Mouse (Mus musculus) myocyte (in vitro differentiated cells): ENCODE data around the gene Ptdss2.

Experiments used
- CEBPB ChIP-seq: IDR thresholded peaks from 2 replicates; pipeline ENCODE4 v1.6.1; 2011; ENCODE audit warnings: mild to moderate bottlenecking, moderate library complexity; ENCODE audit not compliant: poor library complexity, insufficient read depth, severe bottlenecking
- E2F4 ChIP-seq: IDR thresholded peaks from one replicate; pipeline ENCODE4 v1.6.1; 2011; ENCODE audit warnings: mild to moderate bottlenecking, control low read depth, moderate library complexity; ENCODE audit not compliant: insufficient read depth
- MAX ChIP-seq: IDR thresholded peaks from one replicate; pipeline ENCODE4 v1.6.1; 2011; ENCODE audit warnings: low read depth, mild to moderate bottlenecking, control low read depth
- MYOG ChIP-seq, 3 experiments: IDR thresholded peaks; one replicate each; pipeline ENCODE4 v1.6.1; 2011; ENCODE audit warnings: control low read depth in 2 of 3, low read depth in 2 of 3, mild to moderate bottlenecking in 2 of 3; ENCODE audit not compliant: insufficient read length in 2 of 3, control insufficient read depth in 1 of 3, insufficient read depth in 1 of 3
- POLR2A ChIP-seq: IDR thresholded peaks from one replicate; pipeline ENCODE4 v1.6.1; 2011; ENCODE audit warnings: low read depth, mild to moderate bottlenecking, control low read depth, moderate library complexity; ENCODE audit not compliant: insufficient read length
- POLR2AphosphoS2 ChIP-seq: IDR thresholded peaks from one replicate; pipeline ENCODE4 v1.6.1; 2011; ENCODE audit warnings: low read depth, control low read depth; ENCODE audit not compliant: insufficient read length
- TCF12 ChIP-seq: IDR thresholded peaks from one replicate; pipeline ENCODE4 v1.6.1; 2011; ENCODE audit warnings: mild to moderate bottlenecking, control low read depth; ENCODE audit not compliant: poor library complexity, insufficient read depth, severe bottlenecking
- TCF3 ChIP-seq: IDR thresholded peaks from one replicate; pipeline ENCODE4 v1.6.1; 2011; ENCODE audit warnings: low read depth, control low read depth; ENCODE audit not compliant: insufficient read length
- USF1 ChIP-seq: IDR thresholded peaks from one replicate; pipeline ENCODE4 v1.6.1; 2011; ENCODE audit warnings: low read depth, mild to moderate bottlenecking, control low read depth, moderate library complexity

GRCm38 (mm10) chr7:141205504-141205903, 83.3 kb downstream of the Ptdss2 start:
- TF ChIP-seq USF1 (no peak), POLR2A (no peak), E2F4 (no peak), TCF3 (no peak), CEBPB (no peak), MYOG (IDR thresholded peaks at IDR 0.05; ENCODE audit: control insufficient read depth in 1 of 3, insufficient read depth in 1 of 3, insufficient read length in 2 of 3, low read depth in 2 of 3) (no peak), POLR2AphosphoS2 (no peak), MAX (no peak), TCF12 (no peak)
